In genomic region chr7:142487341-142487859, GRCm38 (mm10) we compare ENCODE assay signal across 8 mouse cellular contexts. TPM values are rescaled to one million over a fixed set of nuclear protein-coding genes. Genes with fewer than 3 reads are reported as not detected.
DNase-seq lines count a peak whose midpoint lies in the region; ATAC-seq lines count a peak whose summit lies in the region.

No protein-coding gene starts in this region.

- no peak overlapping the region for H3K4me3 ChIP-seq in embryonic facial prominence, embryonic 11.5 days (ENCODE audit: low read depth, low read length)
- H3K4me3 ChIP-seq in hindbrain, embryonic 12.5 days = no peak overlapping the region
- no peak overlapping the region for H3K4me3 ChIP-seq in midbrain, embryonic 15.5 days

- H3K9me3 ChIP-seq in embryonic facial prominence, embryonic 11.5 days (replicated peaks; ENCODE audit: control insufficient read depth, low read length) = no peaks in the 10 kb centered on the region
- no peaks in the 10 kb centered on the region for H3K9me3 ChIP-seq in hindbrain, embryonic 12.5 days (replicated peaks)
- no peaks in the 10 kb centered on the region for H3K9me3 ChIP-seq in midbrain, embryonic 15.5 days

- peak overlapping the region; percentile 46 for H3K9ac ChIP-seq in embryonic facial prominence, embryonic 11.5 days (replicated peaks; ENCODE audit: low read length)
- no peak overlapping the region; the same call in 1 of the 2 replicates for H3K9ac ChIP-seq in hindbrain, embryonic 12.5 days
- H3K9ac ChIP-seq in midbrain, embryonic 15.5 days = no peak overlapping the region

- H3K27me3 ChIP-seq in embryonic facial prominence, embryonic 11.5 days (ENCODE audit: control insufficient read depth, insufficient read depth, low read length) = no peaks in the 10 kb centered on the region
- H3K27me3 ChIP-seq in hindbrain, embryonic 12.5 days = no peaks in the 10 kb centered on the region
- no peaks in the 10 kb centered on the region for H3K27me3 ChIP-seq in midbrain, embryonic 15.5 days (replicated peaks)

- peak; percentile 15 to 22 for DNase-seq in right cerebral cortex, adult 2 months (ENCODE audit: low spot score in 2 of 2)
- DNase-seq in right cerebral cortex, postnatal 36 days (ENCODE audit: low spot score in 2 of 2) = no peak
- DNase-seq in embryonic facial prominence, embryonic 11.5 days (ENCODE audit: low spot score) = peak; percentile 87
- DNase-seq in left cerebral cortex, postnatal 25 days (ENCODE audit: low spot score in 2 of 2) = peak; percentile 32 to 43
- DNase-seq in spleen, adult 18-20 months = no peak
- no peak for DNase-seq in c-Kit-positive CD71-positive TER-119-positive erythroid progenitor cells, embryonic 14.5 days (ENCODE audit: low spot score)

- intact Hi-C loops in left cerebral cortex, postnatal 25 days (cut with DNase I) = loop anchor here (2.0 kb wide), 1 partner anchor 93 kb away; no protein-coding TSS in a partner anchor

- peak; percentile 25 for ATAC-seq in embryonic facial prominence, embryonic 11.5 days (replicated peaks; ENCODE audit: insufficient number of reproducible peaks, low FRiP score, low TSS enrichment, low read depth)
- ATAC-seq in hindbrain, embryonic 12.5 days (ENCODE audit: low FRiP score) = peak; percentile 73
- ATAC-seq in midbrain, embryonic 15.5 days (replicated peaks) = peak; percentile 57

- peak overlapping the region; percentile 16; the same call in 1 of the 2 replicates for H3K4me2 ChIP-seq in embryonic facial prominence, embryonic 11.5 days (ENCODE audit: low read depth, low read length)
- peak overlapping the region; percentile 25 for H3K4me2 ChIP-seq in hindbrain, embryonic 12.5 days (replicated peaks)
- H3K4me2 ChIP-seq in midbrain, embryonic 15.5 days = 0 out of 2 replicates have a peak overlapping the region, but pooled peaks have one; percentile 24

- peak overlapping the region; percentile 83 for H3K27ac ChIP-seq in embryonic facial prominence, embryonic 11.5 days (replicated peaks; ENCODE audit: low read depth, low read length)
- H3K27ac ChIP-seq in hindbrain, embryonic 12.5 days = peak overlapping the region; percentile 66
- no peak overlapping the region for H3K27ac ChIP-seq in midbrain, embryonic 15.5 days

- WGBS in embryonic facial prominence, embryonic 11.5 days = 17% methylated on average over 9 of the region's 9 CpGs
- 18% methylated on average over 9 of the region's 9 CpGs for WGBS in hindbrain, embryonic 12.5 days
- 10% methylated on average over 9 of the region's 9 CpGs for WGBS in midbrain, embryonic 15.5 days

- H3K36me3 ChIP-seq in embryonic facial prominence, embryonic 11.5 days (replicated peaks; ENCODE audit: control insufficient read depth, insufficient read depth, low read depth, low read length) = no peaks in the 10 kb centered on the region
- no peaks in the 10 kb centered on the region for H3K36me3 ChIP-seq in hindbrain, embryonic 12.5 days
- no peaks in the 10 kb centered on the region for H3K36me3 ChIP-seq in midbrain, embryonic 15.5 days (replicated peaks)

- peaks cover 13% of the 10 kb centered on the region for H3K4me1 ChIP-seq in embryonic facial prominence, embryonic 11.5 days (ENCODE audit: control insufficient read depth, insufficient read depth, low read length)
- H3K4me1 ChIP-seq in hindbrain, embryonic 12.5 days = peaks cover 28% of the 10 kb centered on the region
- peaks cover 11% of the 10 kb centered on the region; the same call in 1 of the 2 replicates for H3K4me1 ChIP-seq in midbrain, embryonic 15.5 days

RNA-seq across cellular contexts. Expression of gene Tnnt3, which starts 11.2 kb away (rescaled TPM):
- 1.5 and 2.8 TPM in 2 replicates for polyA plus RNA-seq in embryonic facial prominence, embryonic 11.5 days (2014; fragmentation: Nextera tagmentation; extraction: Ambion mirVana)
- 1.8 and 5.8 TPM in 2 replicates for polyA plus RNA-seq in hindbrain, embryonic 12.5 days (2016; fragmentation: Nextera tagmentation; extraction: Ambion mirVana)
- total RNA-seq in left cerebral cortex, postnatal 25 days (2021) = not detected
- 1.6 TPM in 2 replicates for polyA plus RNA-seq in midbrain, embryonic 15.5 days (2015; fragmentation: Nextera tagmentation; extraction: Ambion mirVana)

RNA-seq across cellular contexts. Expression of gene Lsp1, which starts 26.8 kb away (rescaled TPM):
- polyA plus RNA-seq in embryonic facial prominence, embryonic 11.5 days (2014; fragmentation: Nextera tagmentation; extraction: Ambion mirVana) = 23.3 and 23.7 TPM in 2 replicates
- polyA plus RNA-seq in hindbrain, embryonic 12.5 days (2016; fragmentation: Nextera tagmentation; extraction: Ambion mirVana) = 9.6 and 14.4 TPM in 2 replicates
- total RNA-seq in left cerebral cortex, postnatal 25 days (2021) = 1 to 10 TPM; 5.2 to 5.4 TPM
- polyA plus RNA-seq in midbrain, embryonic 15.5 days (2015; fragmentation: Nextera tagmentation; extraction: Ambion mirVana) = 3.7 and 5.4 TPM in 2 replicates

RNA-seq across cellular contexts. Expression of gene Mrpl23, which starts 45.1 kb away (rescaled TPM):
- 16.4 and 17.2 TPM in 2 replicates for polyA plus RNA-seq in embryonic facial prominence, embryonic 11.5 days (2014; fragmentation: Nextera tagmentation; extraction: Ambion mirVana)
- polyA plus RNA-seq in hindbrain, embryonic 12.5 days (2016; fragmentation: Nextera tagmentation; extraction: Ambion mirVana) = 8.4 and 13.4 TPM in 2 replicates
- total RNA-seq in left cerebral cortex, postnatal 25 days (2021) = 1 to 10 TPM; 3.3 to 6.9 TPM
- 22.4 and 24.0 TPM in 2 replicates for polyA plus RNA-seq in midbrain, embryonic 15.5 days (2015; fragmentation: Nextera tagmentation; extraction: Ambion mirVana)

RNA-seq across cellular contexts. Expression of gene Tnni2, which starts 45.8 kb away (rescaled TPM):
- 1.4 and 2.7 TPM in 2 replicates for polyA plus RNA-seq in embryonic facial prominence, embryonic 11.5 days (2014; fragmentation: Nextera tagmentation; extraction: Ambion mirVana)
- 1.9 and 3.6 TPM in 2 replicates for polyA plus RNA-seq in hindbrain, embryonic 12.5 days (2016; fragmentation: Nextera tagmentation; extraction: Ambion mirVana)
- not detected for total RNA-seq in left cerebral cortex, postnatal 25 days (2021)
- 0.25 and 0.74 TPM in 2 replicates for polyA plus RNA-seq in midbrain, embryonic 15.5 days (2015; fragmentation: Nextera tagmentation; extraction: Ambion mirVana)

RNA-seq across cellular contexts. Expression of gene Syt8, which starts 52.8 kb away (rescaled TPM):
- polyA plus RNA-seq in embryonic facial prominence, embryonic 11.5 days (2014; fragmentation: Nextera tagmentation; extraction: Ambion mirVana) = 0.52 TPM in 1 of 2 replicates, not detected in the other
- polyA plus RNA-seq in hindbrain, embryonic 12.5 days (2016; fragmentation: Nextera tagmentation; extraction: Ambion mirVana) = 0.30 TPM in 1 of 2 replicates, not detected in the other
- not detected for total RNA-seq in left cerebral cortex, postnatal 25 days (2021)
- not detected in 2 replicates for polyA plus RNA-seq in midbrain, embryonic 15.5 days (2015; fragmentation: Nextera tagmentation; extraction: Ambion mirVana)

Comparison
In these comparisons a context has a peak if more than half of its experiments do, and no peak if none do; other contexts are left out.
1. DNase-seq: peak in right cerebral cortex, adult 2 months (2 of 2), embryonic facial prominence, embryonic 11.5 days (single experiment) and left cerebral cortex, postnatal 25 days (2 of 2); none in right cerebral cortex, postnatal 36 days (0 of 2), spleen, adult 18-20 months (0 of 2) and c-Kit-positive CD71-positive TER-119-positive erythroid progenitor cells, embryonic 14.5 days (single experiment).
2. Peak in every context shown above with its lines, with median percentiles within 50 percentile points of each other: ATAC-seq and H3K4me2 ChIP-seq.